Mouse (Mus musculus): ENCODE measurements around the gene Gm28551.

DNA sequence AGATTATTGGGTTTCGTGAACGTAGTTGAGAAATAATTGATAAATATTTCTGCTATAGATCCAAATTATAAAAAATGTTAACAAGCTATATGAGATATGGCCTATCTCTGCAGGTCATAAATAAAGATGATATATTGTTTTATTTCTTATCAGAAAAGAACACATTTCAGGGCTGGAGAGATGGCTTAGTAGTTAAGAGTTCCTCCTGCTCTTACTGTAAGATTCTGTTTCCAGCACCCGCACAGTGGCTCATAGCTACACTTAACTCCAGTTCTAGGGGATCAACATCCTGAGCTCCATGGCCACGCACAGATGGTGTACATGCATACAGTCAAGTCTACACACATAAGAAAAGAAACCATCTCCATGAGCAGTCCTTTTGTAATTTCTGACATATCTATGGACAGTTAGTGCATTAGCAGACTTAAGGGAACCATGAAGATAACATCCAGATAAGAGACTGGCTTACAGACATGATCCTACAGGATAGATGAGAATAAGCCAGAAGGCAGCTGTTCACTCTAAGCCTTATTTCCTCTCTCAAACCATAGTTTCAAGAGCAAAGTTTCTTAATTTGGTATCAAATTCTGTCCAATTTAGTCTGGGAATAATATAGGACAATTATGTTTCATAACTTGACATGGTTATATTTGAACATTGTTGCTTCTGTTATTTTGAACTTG is 30.7 kb downstream of the Gm28551 start:
- TF ChIP-seq GATA1 (IDR thresholded peaks at IDR 0.05; ENCODE audit: low read length) (no peak), TAL1 (IDR thresholded peaks at IDR 0.05; ENCODE audit: low read length) (no peak)

Data from erythroblast, embryonic 14.5 days (primary cell).